Mouse (Mus musculus) spleen, postnatal 36 days (tissue): Measurements from ENCODE around the gene Cmc1.

ENCODE experiments used
- DNase-seq, 2 experiments: peaks; one replicate each; pipeline ENCODE4 v3.0.0; 2022; ENCODE audit warnings: low spot score in 2 of 2, mixed read lengths in 1 of 2

Cmc1 gene

DNA sequence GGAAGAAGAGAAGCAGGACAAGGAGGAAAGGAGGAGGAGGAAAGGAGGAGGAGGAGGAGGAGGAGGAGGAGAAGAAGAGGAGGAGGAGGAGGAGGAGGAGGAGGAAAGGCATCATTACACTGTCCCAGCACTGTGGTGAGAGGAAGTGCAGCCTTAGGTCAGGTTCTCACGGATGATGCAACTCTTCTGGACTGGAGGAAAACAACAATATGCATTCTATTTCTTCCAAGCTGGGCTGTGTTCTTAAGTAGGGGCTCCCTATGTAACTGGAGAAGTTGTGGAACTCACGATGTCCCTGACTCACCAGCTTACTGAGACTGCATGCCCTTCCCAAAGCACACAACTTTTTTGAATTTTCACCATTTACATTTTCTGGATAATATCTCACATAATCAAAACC, 118.3 kb downstream of the Cmc1 start:
- DNase-seq: no peak

DNA sequence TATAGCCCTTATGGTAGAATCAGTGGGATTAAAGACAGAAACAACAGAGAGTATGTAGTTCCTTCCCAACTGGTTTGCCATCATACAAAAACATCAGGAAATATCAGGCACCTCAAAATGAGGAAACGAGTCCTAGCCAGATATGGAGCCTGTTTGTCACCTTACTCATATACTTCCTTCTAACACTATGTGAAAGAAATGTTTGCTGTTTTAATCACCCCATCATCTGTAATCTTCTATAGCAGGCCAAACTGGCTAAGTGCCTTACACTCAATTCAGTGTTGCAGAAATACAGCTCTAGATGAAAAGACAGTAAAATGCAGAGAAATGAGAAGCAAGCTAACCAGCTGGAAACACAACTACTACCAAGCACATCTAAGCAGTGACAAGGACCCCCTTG, 119.7 kb downstream of the Cmc1 start:
- DNase-seq: no peak

DNA sequence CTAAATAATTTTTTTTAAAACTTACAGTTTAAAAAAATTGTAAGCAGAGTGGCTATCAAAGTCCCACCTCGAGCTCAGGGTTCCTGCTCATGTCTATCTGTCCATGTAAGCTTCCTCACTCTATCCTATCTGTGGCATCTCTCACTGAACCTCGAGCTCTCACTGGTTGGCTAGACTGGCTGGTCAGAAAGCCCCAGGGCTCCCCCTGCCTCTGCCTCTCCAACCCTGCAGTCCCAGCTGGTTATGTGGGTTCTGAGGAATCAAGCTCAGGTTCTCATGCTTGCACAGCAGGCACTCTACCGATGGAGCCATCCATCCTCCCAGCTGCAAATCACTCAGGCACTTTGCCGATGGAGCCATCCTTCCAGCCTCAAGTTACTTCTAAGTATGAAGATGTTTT, 120.5 kb downstream of the Cmc1 start:
- no peak for DNase-seq

DNA sequence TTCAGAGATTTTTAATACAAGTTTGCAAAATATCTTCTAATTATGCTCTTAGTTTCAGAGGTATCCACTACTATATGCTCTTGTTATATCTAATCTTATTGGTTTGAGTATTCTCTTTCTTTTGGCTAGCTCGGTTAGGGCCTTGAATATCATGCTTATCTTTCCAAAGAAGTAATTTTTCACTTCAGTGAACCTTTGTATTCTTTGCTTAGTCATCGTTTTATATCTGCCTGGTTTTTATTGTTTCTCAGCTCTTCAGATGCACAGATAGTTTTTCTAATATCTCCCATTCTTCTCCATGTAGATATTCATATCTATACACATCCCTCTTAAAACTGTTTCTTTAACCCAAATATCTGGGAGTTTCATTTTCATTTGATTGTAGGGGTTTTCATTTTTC, 125.0 kb downstream of the Cmc1 start:
- DNase-seq: no peak
